Mouse (Mus musculus) heart, postnatal 0 days (tissue): ENCODE data around the gene Plcl2. TPM values are rescaled to one million over a fixed set of nuclear protein-coding genes. Genes with fewer than 3 reads are reported as not detected.
A peak's percentile ranks its signal among the peaks of the same experiment; 100 is the strongest.

Experiments used
- ATAC-seq: fragments of 200-750 bp; cut with Nextera tagmentation; 2 replicates; pipeline ENCODE4 v1.8.0; 2017; ENCODE audit warnings: low read depth, moderate number of reproducible peaks, moderate library complexity; ENCODE audit not compliant: insufficient read depth
- DNase-seq: peaks from one replicate; pipeline ENCODE4 v3.0.0-alpha.2; 2016; ENCODE audit warnings: low spot score
- H3K27ac ChIP-seq: fragments of 300-500 bp; sonication (generic); 2 replicates; pipeline ENCODE4 v1.5.1; 2014; ENCODE audit warnings: low read depth, mild to moderate bottlenecking
- H3K27me3 ChIP-seq: fragments of 300-500 bp; sonication (generic); 2 replicates; pipeline ENCODE4 v1.6.1; 2014; ENCODE audit warnings: low read length, mixed read lengths; ENCODE audit not compliant: control insufficient read depth, insufficient read depth
- H3K36me3 ChIP-seq: fragments of 300-500 bp; sonication (generic); replicated peaks from 2 replicates; pipeline ENCODE4 v1.6.1; 2014; ENCODE audit warnings: low read length, mixed read lengths; ENCODE audit not compliant: control insufficient read depth, insufficient read depth
- H3K4me1 ChIP-seq: fragments of 300-500 bp; sonication (generic); 2 replicates; pipeline ENCODE4 v1.6.1; 2014; ENCODE audit warnings: antibody characterized with exemption; ENCODE audit not compliant: control insufficient read depth, insufficient read depth
- H3K4me2 ChIP-seq: fragments of 300-500 bp; sonication (generic); 2 replicates; pipeline ENCODE4 v1.6.1; 2014; ENCODE audit warnings: low read depth, mild to moderate bottlenecking, low read length, moderate library complexity
- H3K4me3 ChIP-seq: fragments of 300-500 bp; sonication (generic); 2 replicates; pipeline ENCODE4 v1.5.1; 2014; ENCODE audit warnings: low read depth, low read length
- H3K9ac ChIP-seq: fragments of 300-500 bp; sonication (generic); replicated peaks from 2 replicates; pipeline ENCODE4 v1.6.1; 2014; ENCODE audit warnings: low read depth, low read length, mixed read lengths
- H3K9me3 ChIP-seq: fragments of 300-500 bp; sonication (generic); replicated peaks from 2 replicates; pipeline ENCODE4 v1.6.1; 2016; ENCODE audit warnings: low read length; ENCODE audit not compliant: control insufficient read depth
- CTCF ChIP-seq: IDR thresholded peaks from 2 replicates; pipeline ENCODE4 v1.5.1; 2016; ENCODE audit warnings: antibody characterized with exemption, control low read depth, low read depth
- EP300 ChIP-seq: IDR thresholded peaks from 2 replicates; pipeline ENCODE4 v1.6.1; 2016; ENCODE audit warnings: antibody characterized with exemption, low read depth
- WGBS: fragments of 180-500 bp; shearing (Covaris S2); extraction: QIAGEN DNeasy Blood & Tissue Kit; methylation state at CpG from one replicate; pipeline ENCODE4 v1.1.7; 2014; 5-methylcytosine and 5-hydroxymethylcytosine counted together
- polyA plus RNA-seq: library from polyadenylated mRNA; unstranded; fragments of >200 nt; fragmentation: Nextera tagmentation; extraction: Ambion mirVana; gene quantifications from 2 replicates; pipeline ENCODE4 v1.2.1, GENCODE M21; 2015
- total RNA-seq: library from RNA; depleted of rRNA; stranded (reverse); fragments of >200 nt; gene quantifications from 2 replicates; pipeline ENCODE4 v1.2.3, GENCODE M21; 2014; ENCODE audit warnings: low replicate concordance

Gene Plcl2
- total and polyA plus RNA-seq, 2 experiments from 2014 or later, result 2.4 to 22.7 TPM

DNA sequence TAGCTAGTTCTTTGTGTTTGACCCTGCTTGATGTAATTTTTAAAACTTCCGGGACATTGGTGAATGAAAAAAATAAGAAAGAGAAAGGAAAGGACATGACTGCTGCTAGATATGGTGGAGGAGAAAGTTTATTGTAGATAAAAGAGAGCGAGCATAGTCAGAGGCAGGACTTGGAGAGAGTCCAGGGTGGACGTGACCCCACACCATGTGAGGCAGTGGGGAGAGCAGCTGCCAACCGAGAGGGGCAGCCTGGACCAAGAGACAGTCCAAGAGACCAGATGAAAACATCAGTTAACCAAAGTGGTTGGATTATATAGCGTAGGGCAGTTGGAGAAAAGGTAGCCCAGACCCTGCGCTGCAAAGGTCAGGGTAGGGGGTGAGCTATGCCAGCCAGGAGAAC, 91.0 kb downstream of the Plcl2 start:
- Histone ChIP-seq H3K9me3 (no peaks in the 10 kb centered on the region), H3K27ac (peak overlapping the region; percentile 11; the same call in 1 of the 2 replicates), H3K9ac (no peak overlapping the region), H3K27me3 (no peaks in the 10 kb centered on the region), H3K36me3 (no peaks in the 10 kb centered on the region), H3K4me1 (peaks cover 18% of the 10 kb centered on the region), H3K4me3 (no peak overlapping the region), H3K4me2 (no peak overlapping the region)
- 39% methylated on average over 6 of the region's 6 CpGs for WGBS
- ATAC-seq (peak; percentile 58; the same call in 1 of the 2 replicates), DNase-seq (peak; percentile 16)
- no peak for TF ChIP-seq CTCF
- TF ChIP-seq EP300, result no peak

DNA sequence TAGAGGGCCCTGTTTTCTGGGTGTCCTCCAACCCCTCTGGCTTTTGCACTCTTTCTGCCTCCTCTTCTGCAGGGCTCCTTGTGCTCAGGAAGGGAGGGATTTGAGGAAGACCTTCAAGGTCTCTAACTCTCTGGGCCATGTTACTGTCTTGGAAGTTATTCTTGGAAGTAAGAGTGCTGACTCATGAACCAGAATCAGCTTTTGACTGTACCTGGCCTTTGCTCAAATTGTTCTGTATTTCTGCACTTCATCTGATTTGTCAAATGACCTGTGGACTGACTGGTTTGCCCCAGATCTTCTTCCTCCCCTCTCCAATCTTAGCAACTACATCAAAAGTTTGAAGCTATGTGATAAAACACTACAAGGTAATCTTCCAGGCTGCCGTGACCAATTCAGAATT, 91.5 kb downstream of the Plcl2 start:
- Histone ChIP-seq H3K4me2 (no peak overlapping the region), H3K4me3 (no peak overlapping the region), H3K27me3 (no peaks in the 10 kb centered on the region), H3K9ac (no peak overlapping the region), H3K4me1 (peaks cover 18% of the 10 kb centered on the region), H3K9me3 (no peaks in the 10 kb centered on the region), H3K36me3 (no peaks in the 10 kb centered on the region), H3K27ac (0 out of 2 replicates have a peak overlapping the region, but pooled peaks have one; percentile 11)
- DNase-seq, result no peak
- TF ChIP-seq CTCF (no peak), EP300 (no peak)
- ATAC-seq, result no peak
- 68% methylated on average over 1 of the region's 1 CpGs for WGBS

DNA sequence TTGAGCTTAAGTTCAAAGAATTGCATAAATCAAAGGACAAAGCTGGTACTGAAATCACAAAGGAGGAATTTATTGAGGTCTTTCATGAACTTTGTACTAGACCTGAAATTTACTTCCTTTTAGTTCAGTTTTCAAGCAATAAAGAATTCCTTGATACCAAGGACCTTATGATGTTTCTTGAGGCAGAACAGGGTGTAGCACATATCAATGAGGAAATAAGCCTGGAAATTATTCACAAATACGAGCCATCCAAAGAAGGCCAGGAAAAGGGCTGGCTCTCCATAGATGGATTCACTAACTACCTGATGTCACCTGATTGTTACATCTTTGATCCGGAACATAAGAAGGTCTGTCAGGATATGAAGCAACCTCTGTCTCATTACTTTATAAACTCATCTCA, 97.7 kb downstream of the Plcl2 start:
- Histone ChIP-seq H3K36me3 (0 out of 2 replicates have a peak, but pooled peaks cover 5% of the 10 kb centered on the region), H3K4me3 (no peak overlapping the region), H3K4me1 (no peaks in the 10 kb centered on the region), H3K27me3 (no peaks in the 10 kb centered on the region), H3K9me3 (no peaks in the 10 kb centered on the region), H3K27ac (no peak overlapping the region), H3K9ac (no peak overlapping the region), H3K4me2 (no peak overlapping the region)
- no peak for ATAC-seq
- 96% methylated on average over 2 of the region's 2 CpGs for WGBS
- no peak for DNase-seq
- TF ChIP-seq CTCF (no peak), EP300 (no peak)

DNA sequence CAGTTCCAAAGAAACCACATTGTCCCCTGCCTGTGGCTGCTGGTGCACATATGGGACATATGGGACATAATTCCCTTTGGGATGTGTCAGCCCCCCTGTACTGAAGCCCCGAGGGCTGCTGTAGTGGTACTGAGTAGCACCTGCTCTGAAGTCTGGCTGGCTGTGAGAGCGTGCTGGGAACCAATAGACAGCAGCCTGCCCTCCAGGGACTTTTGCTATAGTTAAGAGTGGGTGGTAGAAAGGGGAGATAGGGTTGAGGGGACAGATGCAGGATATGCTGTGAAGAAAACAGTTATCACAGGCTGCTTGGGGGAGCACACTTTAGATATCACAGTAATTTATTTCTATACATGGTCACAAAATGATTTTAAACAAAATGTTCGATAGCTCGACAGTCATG, 100.7 kb downstream of the Plcl2 start:
- H3K27me3 ChIP-seq, result no peaks in the 10 kb centered on the region
- TF ChIP-seq CTCF (no peak), EP300 (no peak)
- H3K4me1 ChIP-seq, result no peaks in the 10 kb centered on the region
- no peak for ATAC-seq
- H3K36me3 ChIP-seq, result peaks cover 18% of the 10 kb centered on the region; the same call in 1 of the 2 replicates
- H3K9me3 ChIP-seq, result no peaks in the 10 kb centered on the region
- H3K9ac ChIP-seq, result no peak overlapping the region
- H3K27ac ChIP-seq, result no peak overlapping the region
- 85% methylated on average over 4 of the region's 4 CpGs for WGBS
- no peak overlapping the region for H3K4me2 ChIP-seq
- no peak for DNase-seq
- no peak overlapping the region for H3K4me3 ChIP-seq

DNA sequence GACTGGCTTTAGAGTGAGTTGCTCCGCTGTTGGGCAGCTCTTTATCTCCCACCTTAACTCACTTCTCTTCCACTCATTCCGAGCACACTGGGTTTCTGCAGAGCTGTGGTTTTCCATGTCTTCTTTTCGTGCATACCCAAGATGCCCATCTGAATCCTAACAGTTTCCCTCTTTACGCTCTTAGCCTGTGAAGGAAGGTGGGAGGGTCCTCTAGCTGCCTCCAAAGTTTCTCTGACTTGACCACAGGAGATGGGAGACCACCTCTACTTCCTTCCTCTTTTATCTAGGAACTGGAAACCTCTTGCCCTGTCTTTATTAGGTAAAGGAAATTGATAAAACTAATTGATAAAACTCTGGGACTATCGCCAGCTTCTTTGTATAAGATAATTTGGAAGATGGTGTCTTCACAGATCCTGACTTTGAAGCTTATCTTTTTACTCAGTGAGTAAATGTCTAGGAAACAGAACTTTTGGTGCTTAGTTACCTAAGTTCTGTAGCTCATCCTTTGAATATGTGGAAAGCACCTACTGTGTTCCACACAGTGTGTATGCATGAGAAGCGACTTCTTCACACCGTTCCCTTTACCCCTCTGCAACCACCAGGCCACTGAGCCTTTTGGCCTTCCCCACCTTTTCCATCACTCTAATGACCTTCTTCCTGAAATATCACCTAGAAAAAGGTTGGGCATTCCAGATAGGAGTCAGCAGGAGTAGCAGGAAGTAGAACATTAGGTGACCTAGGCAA, 111.8 kb downstream of the Plcl2 start:
- TF ChIP-seq EP300, result no peak
- no peak overlapping the region for H3K4me3 ChIP-seq
- no peak overlapping the region for H3K27ac ChIP-seq
- H3K9me3 ChIP-seq, result no peaks in the 10 kb centered on the region
- DNase-seq (no peak), ATAC-seq (no peak)
- H3K4me1 ChIP-seq, result no peaks in the 10 kb centered on the region
- no peaks in the 10 kb centered on the region for H3K27me3 ChIP-seq
- 74% methylated on average over 7 of the region's 7 CpGs for WGBS
- no peak overlapping the region for H3K9ac ChIP-seq
- H3K4me2 ChIP-seq, result no peak overlapping the region
- no peaks in the 10 kb centered on the region for H3K36me3 ChIP-seq

DNA sequence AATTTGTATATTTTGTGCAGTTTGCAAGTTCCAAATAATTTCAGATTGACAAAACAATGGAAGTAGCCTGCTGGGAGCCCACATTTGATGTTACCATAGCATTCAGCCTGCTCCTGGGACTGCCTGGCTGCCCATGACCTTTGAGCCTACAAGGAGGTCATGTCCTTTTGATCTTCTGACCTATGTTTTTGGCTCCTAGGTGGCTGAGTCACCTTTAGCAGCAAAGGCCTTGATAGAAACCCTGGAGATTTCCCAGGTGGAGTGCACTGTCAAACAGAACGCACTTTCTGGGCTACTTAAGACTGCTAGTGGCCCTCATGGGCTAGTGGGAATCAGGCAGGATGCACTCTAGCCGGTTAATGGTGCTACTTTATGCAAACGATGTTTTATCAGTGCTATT, 112.8 kb downstream of the Plcl2 start:
- H3K4me2 ChIP-seq, result no peak overlapping the region
- no peak overlapping the region for H3K9ac ChIP-seq
- DNase-seq (no peak), ATAC-seq (no peak)
- no peak overlapping the region for H3K4me3 ChIP-seq
- no peak for TF ChIP-seq EP300
- TF ChIP-seq CTCF, result no peak
- H3K9me3 ChIP-seq, result no peaks in the 10 kb centered on the region
- H3K36me3 ChIP-seq, result no peaks in the 10 kb centered on the region
- H3K4me1 ChIP-seq, result no peaks in the 10 kb centered on the region
- no peaks in the 10 kb centered on the region for H3K27me3 ChIP-seq
- no peak overlapping the region for H3K27ac ChIP-seq
- 66% methylated on average over 3 of the region's 3 CpGs for WGBS
